Mouse (Mus musculus): Measurements from ENCODE around the gene Ssbp2.

The Ssbp2 gene

DNA sequence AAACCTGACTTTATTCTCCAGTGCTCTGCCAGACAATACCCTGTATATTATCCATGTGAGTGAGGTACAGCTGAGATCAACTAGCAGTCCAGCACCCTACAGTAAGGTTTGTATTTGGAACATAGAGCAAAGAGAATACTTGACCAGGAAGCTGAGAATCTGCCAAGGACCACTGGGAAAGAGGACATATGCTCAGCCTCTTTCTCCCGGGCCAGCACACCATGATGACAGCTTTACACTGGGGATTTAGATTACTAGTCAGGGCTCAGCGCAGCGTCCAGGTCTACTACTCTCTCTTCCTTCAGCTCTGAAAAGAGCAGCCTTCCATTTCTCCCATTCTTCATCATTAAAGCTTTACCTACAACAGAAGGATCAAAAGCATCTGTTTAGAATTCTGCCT lies 76.6 kb downstream of the Ssbp2 start:
- peak; percentile 11 for DNase-seq

DNA sequence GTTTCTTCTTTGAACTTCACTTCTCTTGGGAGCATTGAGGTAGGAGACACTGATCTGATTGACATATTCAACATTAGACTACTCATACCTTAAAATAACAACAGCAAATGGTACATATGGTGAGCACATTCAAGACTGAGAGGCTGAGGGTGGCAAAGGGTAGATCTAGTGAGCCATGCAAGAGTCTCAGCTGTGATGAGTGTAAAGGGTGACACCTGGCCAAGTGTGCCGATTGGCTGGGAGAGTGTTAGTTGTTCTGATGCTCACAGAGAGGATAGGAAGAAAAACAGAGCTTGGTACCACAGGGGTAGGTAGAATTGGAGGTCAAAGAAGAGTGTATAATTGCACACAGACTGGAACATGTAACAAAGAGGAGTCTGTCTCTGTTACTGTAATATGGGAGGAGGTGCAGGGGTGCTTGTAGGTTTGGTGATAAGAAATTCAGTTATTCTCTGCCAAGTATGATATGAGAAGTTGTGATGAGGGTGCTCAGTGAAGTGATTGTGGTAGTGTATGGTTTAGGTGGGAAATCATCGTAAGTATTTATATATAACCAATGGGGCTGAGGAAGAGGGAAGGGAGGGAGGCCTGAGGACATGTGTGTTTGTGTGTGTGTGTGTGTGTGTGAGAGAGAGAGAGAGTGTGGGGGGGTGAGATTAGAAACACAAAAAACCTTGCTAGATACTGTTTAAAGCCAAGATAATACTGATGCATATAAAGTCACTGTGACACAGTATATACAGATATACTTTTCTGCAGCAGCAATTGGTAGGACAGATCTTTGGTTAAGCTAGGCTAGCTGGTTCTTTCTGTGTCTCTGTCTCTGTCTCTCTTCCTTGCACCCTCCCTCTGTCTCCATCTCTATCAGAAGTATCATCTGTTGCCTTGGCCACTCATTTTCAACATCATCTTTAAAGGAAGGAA lies 80.3 kb downstream of the Ssbp2 start:
- DNase-seq, result no peak

DNA sequence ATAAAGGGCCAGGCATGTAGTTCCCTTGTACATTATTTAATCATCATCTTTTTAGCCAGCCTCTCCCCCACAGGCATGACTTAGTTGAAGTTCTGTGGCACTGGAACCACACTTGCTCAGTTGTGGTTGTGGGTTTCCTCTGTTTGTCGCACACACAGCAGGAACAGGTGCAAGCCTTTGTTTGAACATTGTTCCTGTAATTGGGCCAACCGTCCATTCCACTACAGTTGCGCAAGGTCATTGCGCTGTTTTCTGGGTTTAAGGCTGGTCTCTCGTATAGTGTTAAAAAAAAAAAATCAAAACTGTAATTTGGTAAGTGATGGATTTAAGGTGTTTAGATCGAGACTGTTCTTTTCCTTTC lies 81.0 kb downstream of the Ssbp2 start:
- DNase-seq, result no peak

DNA sequence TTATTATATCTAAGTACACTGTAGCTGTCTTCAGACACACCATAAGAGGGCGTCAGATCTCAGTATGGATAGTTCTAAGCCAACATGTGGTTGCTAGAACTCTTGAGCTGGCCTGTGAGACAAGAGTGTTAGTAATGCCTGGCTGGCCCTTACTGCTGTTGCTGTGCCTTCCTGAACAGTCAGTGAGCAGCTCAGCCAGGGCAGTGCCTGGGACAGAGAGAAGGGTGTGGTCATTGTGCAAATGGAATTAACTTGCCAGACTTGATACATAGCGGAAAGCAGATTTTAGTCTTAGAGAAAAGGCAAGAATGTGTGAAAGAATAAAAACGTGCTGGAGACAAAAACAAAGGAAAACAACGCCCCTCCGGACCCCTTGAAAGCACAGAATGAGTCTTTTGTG lies 83.5 kb downstream of the Ssbp2 start:
- no peak for DNase-seq

DNA sequence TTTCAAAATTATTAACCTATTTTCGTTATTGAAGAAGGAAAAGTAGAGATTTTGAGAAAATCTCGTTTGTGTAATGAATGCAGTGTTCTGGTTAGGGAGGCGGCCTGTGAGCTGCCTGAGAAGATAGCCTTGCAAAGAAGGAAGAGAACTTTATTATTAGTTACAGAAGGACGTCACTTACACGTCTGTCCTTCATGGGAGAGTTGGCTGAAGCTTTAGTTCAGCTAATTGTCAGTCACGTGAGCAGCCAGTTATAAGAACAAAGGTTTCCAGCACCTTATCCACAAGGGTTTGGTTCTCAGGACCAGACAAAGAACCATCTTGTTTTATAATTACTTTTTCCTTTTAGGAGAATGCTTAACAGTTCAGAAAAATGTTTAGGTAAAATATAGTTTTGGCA lies 104.0 kb downstream of the Ssbp2 start:
- DNase-seq, result no peak

DNA sequence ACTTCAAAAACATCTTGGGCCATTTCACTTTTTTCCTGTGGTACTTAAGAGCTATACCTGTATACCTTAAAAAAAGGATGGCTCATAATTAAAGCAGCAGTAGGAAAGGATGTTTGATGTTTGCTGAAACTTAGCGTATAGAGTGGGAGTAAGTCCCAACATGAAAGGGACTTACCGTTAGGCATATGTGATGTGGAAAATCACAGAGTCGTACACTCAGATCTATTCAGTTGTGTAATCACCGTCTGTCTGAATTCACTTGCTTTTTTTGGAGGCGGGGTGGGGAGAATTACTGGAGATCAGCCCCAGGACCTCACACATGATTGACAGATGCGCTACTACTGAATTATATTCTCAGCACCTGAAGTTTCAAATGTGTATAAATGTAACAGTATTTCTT lies 104.7 kb downstream of the Ssbp2 start:
- DNase-seq, result no peak

DNA sequence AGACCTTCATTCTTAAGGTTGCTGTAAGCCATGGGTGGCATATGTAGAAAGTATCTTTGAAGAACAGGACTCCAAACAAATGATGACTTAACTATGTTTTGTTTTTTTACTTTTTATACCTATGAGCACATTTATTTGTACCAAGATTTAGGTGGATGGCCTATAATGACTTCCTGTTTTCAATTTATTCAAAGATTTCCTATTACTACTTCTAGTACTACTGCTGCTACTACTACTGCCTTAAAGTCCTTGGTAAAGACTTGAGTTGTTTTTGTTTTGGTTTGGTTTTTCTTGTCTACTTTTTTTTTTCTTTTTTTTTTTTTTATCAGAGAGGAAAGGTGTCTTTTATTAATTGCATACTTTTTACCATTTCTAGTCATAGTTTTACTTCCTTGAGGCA lies 121.4 kb downstream of the Ssbp2 start:
- DNase-seq, result no peak

DNA sequence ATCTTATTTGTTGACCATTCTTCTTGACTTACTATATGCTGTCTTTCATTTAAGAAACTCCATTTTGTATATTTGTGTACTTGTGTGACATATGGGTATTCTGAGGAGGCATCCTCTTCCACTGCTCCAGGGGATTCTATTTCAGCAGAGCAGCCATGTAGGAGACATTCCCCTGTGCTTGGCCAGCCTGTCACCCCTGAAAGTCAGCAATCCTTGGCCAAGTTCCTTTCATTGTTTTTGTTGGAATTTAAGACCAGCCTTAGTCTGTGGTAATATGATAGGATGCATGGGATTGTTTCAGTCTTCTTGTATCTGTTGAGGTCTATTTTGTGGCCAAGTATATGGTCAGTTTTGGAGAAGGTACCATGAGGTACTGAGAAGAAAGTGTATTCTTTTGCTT lies 122.1 kb downstream of the Ssbp2 start:
- no peak for DNase-seq

DNA sequence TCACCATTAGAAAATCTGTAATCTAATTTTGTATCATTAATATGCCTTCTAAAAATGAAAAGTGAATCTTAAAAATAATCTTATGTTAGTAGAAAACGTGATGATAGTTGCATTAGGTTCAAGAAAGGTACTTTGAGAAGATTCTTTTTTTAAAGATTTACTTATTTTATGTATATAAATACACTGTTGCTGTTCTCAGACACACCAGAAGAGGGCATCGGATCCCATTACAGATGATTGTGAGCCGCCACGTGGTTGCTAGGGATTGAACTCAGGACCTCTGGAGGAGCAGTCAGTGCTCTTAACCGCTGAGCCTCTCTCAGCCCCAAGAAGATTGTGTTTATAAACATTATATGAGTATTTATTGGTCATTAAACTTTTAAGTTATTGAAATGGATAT lies 126.3 kb downstream of the Ssbp2 start:
- no peak for DNase-seq

DNA sequence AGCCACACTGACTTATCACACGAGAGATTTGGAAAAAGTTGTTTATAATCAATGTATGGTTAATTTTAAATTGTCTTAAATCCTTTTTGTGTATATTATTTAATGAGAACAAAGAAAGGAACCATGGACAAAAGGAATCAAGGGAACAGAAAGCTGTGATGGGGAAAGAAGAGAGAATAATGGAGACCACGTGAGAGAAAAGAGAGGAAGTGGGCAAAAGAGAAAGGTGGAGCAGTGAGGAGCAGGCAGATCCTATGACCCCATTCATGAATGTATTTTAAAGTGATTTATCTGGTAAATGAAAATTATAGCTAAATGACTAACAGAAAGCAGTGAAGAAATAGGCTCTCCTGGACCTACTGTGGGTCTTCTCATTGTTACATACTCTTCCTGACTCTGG lies 128.4 kb downstream of the Ssbp2 start:
- no peak for DNase-seq

DNA sequence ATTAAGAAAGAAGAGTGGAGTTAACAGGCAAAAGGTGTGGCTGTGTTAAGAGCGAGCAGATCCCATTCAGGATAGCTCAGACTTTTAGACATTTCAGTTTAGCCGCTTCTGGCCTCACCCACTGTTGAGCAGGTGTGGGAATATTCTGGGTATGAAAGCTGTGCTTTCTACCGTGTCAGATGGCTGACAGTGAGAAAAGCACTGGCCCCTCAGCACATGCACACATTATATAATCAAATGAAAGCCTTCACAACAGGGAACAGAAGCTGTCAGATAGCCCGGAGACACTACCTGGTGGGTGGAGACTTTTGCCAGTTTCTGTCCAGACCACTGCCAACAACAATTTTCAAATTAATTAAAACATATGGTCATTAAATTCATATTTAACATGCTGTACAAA lies 131.8 kb downstream of the Ssbp2 start:
- no peak for DNase-seq

DNA sequence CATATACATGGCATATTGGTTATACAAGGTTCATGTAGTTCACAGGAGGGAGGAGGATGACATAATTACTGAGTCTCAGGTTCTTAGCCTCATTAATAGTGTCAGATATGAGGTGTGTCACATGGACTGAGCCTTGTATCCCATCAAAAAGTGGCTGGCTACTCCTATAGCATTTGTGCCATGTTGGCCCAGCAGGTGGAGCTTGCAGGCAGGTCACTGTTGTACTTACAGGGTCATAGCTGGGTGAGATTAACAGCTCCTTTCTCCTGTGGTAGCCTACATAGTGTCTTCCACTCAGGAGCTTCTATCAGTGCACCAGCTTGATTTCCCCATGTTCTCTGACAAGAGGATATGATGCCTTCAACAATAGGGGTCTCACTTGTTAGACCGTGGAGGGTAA lies 135.2 kb downstream of the Ssbp2 start:
- no peak for DNase-seq

DNA sequence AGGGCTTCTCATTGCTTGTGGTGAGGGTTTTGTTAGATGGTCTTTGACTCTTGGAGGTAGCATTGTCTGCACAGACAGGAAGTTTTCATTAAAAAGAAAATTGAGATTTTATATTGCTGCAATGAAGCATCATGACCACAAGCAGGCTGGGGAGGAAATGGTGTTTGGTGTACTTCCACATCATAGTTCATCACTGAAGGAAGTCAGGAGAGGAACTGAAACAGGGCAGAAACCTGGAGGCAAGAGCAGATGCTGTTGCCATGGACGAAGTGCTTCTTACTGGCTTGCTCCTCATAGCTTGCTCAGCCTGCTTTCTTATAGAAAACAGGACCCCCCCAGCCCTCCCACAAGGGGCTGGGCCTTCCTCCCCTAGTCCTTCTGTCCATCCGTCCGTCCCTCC lies 139.5 kb downstream of the Ssbp2 start:
- DNase-seq, result no peak

DNA sequence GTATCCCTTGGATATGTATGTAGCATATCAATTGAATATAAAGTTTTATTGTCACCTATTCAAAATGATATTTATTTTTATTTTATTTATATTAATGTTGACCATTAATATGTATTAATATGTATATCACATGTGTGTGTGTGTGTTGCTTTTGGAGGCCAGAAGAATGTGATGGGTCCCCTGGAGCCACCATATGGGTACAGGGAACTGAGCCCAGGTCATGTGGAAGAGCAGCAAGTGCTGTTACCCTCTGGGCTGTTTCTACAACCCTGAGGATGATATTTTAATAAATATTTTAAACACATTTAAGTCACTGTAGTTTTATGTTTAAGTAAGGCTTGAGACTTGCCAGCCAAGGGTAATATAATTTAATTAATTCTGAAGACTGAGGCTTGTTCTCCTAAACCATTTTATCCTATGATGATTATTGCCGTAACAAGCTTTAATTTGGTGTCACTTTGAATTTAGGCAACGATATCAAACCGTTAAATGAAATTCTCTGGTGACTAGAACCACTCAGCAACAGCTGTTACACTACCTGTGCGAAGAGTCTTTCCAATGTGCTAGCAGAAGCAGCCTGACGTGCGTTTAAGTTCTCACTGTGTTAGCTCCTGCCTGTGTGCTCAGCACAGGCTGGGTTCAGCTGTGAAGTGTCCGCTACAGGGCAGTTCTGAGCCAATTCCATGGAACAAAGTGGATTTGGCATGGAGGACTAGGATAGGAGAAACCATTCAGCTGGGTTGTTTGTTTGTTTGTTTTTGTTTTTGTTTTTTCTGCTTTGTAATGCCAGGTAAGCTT lies 145.2 kb downstream of the Ssbp2 start:
- peak; percentile 23 for DNase-seq

DNA sequence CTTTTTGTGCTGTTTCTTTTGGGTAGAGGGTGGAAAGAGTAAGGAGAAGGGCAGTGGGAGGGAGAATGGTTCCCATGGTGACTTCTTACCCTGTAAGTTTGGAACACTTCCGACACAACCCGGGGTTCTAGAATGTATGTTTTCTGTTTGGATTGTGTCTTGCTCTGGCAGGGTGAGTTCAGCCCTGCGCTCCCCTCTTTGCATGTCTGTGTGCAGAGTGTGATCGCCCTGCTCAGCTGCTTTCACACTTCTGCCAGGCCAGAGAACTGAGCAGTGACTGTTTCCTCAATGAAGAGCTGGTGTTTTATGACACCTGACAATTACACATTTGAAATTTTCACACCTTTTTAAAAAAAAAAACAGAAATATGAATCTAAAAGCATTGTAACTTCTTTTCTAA lies 150.5 kb downstream of the Ssbp2 start:
- no peak for DNase-seq

DNA sequence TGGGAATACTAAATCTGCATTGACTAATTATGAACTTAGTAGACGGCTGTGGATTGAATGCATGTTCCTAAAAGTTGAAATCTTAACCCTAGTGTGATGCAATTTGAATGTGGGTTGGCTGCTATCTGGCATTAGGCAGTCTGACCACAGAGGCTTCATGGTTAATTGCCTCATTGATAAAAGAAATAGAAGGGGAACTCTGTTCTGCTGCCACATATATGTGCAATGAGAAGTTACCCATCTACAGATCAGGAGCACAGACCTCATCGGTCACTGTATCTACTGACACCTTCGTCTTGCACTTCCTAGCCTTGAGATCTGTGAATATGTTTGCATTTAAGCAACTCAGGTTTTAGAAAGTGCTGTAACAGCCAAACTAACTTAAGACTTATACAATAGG lies 151.8 kb downstream of the Ssbp2 start:
- DNase-seq, result no peak

DNA sequence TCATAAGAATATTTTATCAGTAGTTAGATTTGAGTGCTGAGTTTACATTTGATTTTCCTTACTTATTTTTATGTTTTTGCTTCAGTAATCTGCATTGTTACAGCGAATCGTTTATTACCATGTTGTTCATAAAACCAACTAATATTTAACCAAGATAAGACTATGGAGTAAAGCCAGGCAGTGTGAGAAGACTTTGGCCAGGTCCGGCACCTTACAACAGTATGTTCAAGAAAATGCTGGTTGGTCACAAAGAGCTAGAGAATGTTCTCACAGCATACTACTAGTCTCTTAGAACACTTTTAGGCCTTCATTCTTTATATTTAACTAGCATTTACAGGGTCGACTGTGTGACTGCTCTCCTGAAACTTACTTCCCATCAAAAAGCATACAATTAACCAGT lies 152.5 kb downstream of the Ssbp2 start:
- no peak for DNase-seq

DNA sequence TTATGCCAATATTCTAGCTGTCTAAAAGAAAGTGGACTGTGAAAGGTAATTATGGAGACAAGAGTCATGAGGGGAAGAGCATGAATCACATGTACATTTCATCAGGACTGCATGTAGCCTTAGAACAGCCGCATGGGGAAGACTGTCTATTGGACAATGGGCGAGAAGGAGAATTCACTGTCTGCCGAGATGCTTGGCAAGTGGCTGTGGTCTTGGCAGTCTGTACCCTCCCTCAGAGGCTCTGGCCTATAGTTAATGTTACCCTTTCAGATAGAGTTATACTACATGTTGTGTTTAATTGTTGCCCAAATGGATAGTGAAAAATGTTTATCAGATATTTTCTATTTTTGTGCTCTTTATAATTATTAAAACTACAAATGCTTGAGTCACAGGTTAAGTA lies 156.0 kb downstream of the Ssbp2 start:
- DNase-seq, result no peak

DNA sequence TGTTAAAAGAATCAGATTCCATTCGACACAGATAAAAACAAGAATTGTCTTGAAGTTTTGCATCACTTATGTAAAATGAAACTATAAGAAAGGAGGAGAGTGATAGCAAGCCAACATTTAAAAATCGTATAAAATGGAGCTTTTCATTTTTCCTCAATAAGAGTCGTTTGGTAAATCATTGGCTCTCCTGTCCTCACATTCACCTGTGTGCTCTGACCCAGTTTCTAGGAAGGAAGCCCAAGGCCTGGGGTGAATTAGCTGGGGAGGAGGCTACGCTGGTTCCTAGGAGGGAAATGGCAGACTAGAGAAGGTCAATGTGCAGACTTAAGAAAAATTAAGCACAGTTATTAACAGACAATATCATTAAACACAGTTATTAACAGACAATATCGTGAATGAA lies 156.8 kb downstream of the Ssbp2 start:
- DNase-seq, result no peak

DNA sequence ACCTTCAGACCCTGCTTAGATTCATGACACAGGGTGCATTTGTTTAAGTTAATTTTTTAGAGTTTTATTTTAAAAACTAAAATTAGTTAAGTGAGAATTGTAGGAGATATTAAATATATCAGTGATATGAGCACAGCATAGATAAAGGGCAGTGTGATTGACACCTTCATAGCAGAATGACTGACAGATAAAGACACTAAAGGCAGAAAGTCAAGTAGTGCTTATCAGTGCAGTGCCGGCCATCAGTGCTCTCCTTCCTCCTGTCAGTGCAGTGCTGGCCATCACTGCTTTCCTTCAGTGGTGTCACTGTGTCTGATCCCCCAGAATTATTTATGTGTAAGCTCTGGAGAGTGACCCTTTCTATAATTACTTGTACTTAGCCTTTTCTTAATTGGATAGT lies 159.3 kb downstream of the Ssbp2 start:
- no peak for DNase-seq

DNA sequence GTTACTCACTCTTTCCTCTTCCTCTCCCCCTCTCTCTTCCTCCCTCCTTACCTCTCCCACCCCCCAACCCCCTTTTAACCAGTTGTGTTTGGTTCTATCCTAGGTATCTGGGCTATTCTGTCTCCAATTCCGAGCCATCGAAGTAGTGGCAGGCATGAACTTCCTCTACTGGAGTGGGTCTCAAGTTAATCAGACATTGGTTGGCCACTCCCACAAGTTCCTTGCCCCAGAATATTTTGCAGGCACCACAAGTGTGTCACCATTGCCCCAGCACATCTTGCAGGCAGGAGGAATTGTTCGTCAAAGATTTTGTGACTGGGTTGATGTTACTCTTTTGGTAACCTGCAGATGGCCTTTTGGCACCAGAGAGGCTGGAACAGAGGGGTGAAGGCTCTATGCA lies 160.5 kb downstream of the Ssbp2 start:
- DNase-seq, result no peak

DNA sequence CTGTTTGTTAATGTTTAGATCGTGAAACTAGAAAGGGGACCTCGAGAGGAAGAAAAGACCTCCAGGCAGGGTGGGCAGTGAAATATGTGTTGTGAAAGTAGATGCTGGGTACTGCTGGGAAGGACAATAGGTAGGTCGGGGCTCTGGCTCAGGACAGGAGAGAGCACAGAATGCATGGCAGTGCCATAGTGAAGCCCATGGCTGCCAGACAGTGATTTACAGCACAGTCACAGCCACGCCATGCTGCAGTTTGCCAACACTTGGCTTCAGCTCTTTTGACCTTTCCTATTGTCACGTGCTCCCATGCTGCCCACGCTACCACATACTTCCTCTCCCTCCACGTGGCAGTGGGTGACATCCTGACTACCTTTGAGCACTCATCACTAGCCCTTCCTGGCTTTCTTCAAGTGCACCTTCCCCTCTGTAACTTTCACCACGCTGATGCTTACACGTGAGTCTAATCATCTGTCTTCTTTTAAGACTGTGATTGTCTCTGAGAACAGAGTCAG lies 171.3 kb downstream of the Ssbp2 start:
- DNase-seq, result no peak

DNA sequence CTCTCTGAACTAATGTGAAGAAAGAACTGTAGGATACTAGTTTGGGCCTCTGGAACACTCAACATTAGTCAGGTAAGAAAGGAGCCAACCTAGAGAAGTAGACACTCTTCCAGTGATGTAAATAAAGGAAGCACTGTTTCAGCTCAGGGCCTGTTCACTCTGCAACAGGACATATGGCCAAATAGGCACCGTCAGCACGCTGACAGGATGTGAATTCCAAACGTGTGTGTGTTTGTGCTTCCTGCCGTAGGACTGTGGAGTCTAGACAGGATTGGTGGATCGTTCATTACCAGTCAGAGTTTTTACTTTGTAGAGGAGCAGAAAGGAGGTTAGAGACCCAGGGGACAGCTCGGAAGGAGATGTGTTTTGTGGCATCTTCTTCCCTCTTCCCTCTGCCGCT lies 174.0 kb downstream of the Ssbp2 start:
- no peak for DNase-seq

DNA sequence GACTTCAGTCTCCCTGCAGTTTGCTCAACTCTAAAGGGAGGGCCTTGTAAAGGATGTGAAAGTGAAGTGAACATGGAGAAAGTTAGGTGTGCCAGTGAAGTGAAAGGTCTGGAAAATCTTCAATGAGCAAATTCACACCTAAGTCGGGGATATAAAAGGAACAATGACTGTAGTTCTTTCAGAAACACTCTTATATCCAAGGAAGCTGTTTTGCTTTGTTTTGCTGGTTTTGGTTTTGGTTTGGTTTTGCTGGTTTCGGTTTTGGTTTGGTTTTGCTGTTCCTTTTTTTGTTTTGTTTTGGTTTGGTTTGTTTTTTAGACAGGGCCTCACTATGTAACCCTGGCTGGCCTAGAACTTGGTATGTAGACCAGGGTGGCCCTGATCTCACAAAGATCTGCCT lies 175.9 kb downstream of the Ssbp2 start:
- DNase-seq, result no peak
